9 mouse cellular contexts compared by ENCODE assay signal in genomic region chrX:142372393-142372792, GRCm38 (mm10). TPM values are rescaled to one million over a fixed set of nuclear protein-coding genes. Genes with fewer than 3 reads are reported as not detected.
DNase-seq lines count a peak whose midpoint lies in the region; ATAC-seq and TF ChIP-seq lines count a peak whose summit lies in the region.
"Had no signal": no experiment of that assay in that cellular context is flagged by ENCODE, and none has a peak within 500 bp of the region (broad histone marks: within the 10 kb centered on the region; RNA-seq: fewer than 3 reads in every experiment).

No protein-coding gene starts in this region.

- no peaks in the 10 kb centered on the region for H3K36me3 ChIP-seq in midbrain, embryonic 14.5 days (ENCODE audit: control insufficient read depth, insufficient read depth, low read length)
- no peaks in the 10 kb centered on the region for H3K36me3 ChIP-seq in midbrain, embryonic 16.5 days (ENCODE audit: control insufficient read depth, insufficient read depth, low read length)
- no peaks in the 10 kb centered on the region for H3K36me3 ChIP-seq in hindbrain, postnatal 0 days (ENCODE audit: insufficient read depth, low read length)
- H3K36me3 ChIP-seq in liver, embryonic 14.5 days (replicated peaks; ENCODE audit: control insufficient read depth, insufficient read depth, low read depth): no peaks in the 10 kb centered on the region
- H3K36me3 ChIP-seq: lung, embryonic 15.5 days had no signal

- ATAC-seq in midbrain, embryonic 14.5 days (ENCODE audit: low FRiP score, low TSS enrichment): no peak
- ATAC-seq in midbrain, embryonic 16.5 days: no peak
- ATAC-seq in hindbrain, postnatal 0 days: no peak
- ATAC-seq in liver, embryonic 14.5 days (ENCODE audit: insufficient read depth): no peak

- H3K9ac ChIP-seq in midbrain, embryonic 14.5 days (replicated peaks; ENCODE audit: low read length): no peak overlapping the region
- no peak overlapping the region for H3K9ac ChIP-seq in midbrain, embryonic 16.5 days (ENCODE audit: low read depth, low read length)
- H3K9ac ChIP-seq in hindbrain, postnatal 0 days (replicated peaks; ENCODE audit: low read length): no peak overlapping the region
- H3K9ac ChIP-seq in liver, embryonic 14.5 days (replicated peaks): no peak overlapping the region; the same call in 1 of the 2 replicates
- H3K9ac ChIP-seq: lung, embryonic 15.5 days had no signal

- H3K4me1 ChIP-seq in midbrain, embryonic 14.5 days (ENCODE audit: control insufficient read depth, insufficient read depth, low read length): no peaks in the 10 kb centered on the region
- H3K4me1 ChIP-seq in midbrain, embryonic 16.5 days (ENCODE audit: control insufficient read depth, insufficient read depth, low read length): no peaks in the 10 kb centered on the region
- no peaks in the 10 kb centered on the region for H3K4me1 ChIP-seq in hindbrain, postnatal 0 days (ENCODE audit: insufficient read depth, low read length)
- peaks cover 0 to 5% of the 10 kb centered on the region in 2 experiments; a peak in 1 of 4 replicates for H3K4me1 ChIP-seq in liver, embryonic 14.5 days (replicated peaks; ENCODE audit: control insufficient read depth in 2 of 2, insufficient read depth in 2 of 2, low read length in 1 of 2)
- H3K4me1 ChIP-seq: lung, embryonic 15.5 days had no signal

- DNase-seq in adrenal gland, postnatal 14 days: peak; percentile 51
- no peak for DNase-seq in adrenal gland, adult 2 months
- DNase-seq in midbrain, embryonic 14.5 days: peak; percentile 79
- peak; percentile 58 to 63 for DNase-seq in cerebellum, postnatal 14 days
- DNase-seq in hindbrain, postnatal 0 days (ENCODE audit: low spot score): peak; percentile 74
- no peak for DNase-seq in liver, embryonic 14.5 days (ENCODE audit: low read depth in 3 of 3, low spot score in 3 of 3)
- DNase-seq in spleen, postnatal 36 days (ENCODE audit: low spot score in 2 of 2): peak; percentile 9 to 26

- TF ChIP-seq CTCF in hindbrain, postnatal 0 days (IDR thresholded peaks at IDR 0.05; ENCODE audit: low read depth): peak; percentile 73
- peak; percentile 69 for TF ChIP-seq CTCF in liver, embryonic 14.5 days (IDR thresholded peaks at IDR 0.05; ENCODE audit: low read depth)

- no peak overlapping the region for H3K27ac ChIP-seq in midbrain, embryonic 14.5 days (replicated peaks; ENCODE audit: low read depth, low read length)
- H3K27ac ChIP-seq in midbrain, embryonic 16.5 days (ENCODE audit: low read length): no peak overlapping the region
- no peak overlapping the region for H3K27ac ChIP-seq in hindbrain, postnatal 0 days
- no peak overlapping the region for H3K27ac ChIP-seq in liver, embryonic 14.5 days
- H3K27ac ChIP-seq: lung, embryonic 15.5 days had no signal

- H3K9me3 ChIP-seq in midbrain, embryonic 14.5 days (ENCODE audit: control insufficient read depth, low read length): no peaks in the 10 kb centered on the region
- H3K9me3 ChIP-seq in midbrain, embryonic 16.5 days (replicated peaks; ENCODE audit: control insufficient read depth, low read length, poor library complexity, severe bottlenecking): no peaks in the 10 kb centered on the region
- no peaks in the 10 kb centered on the region for H3K9me3 ChIP-seq in hindbrain, postnatal 0 days (ENCODE audit: low read length)
- no peaks in the 10 kb centered on the region for H3K9me3 ChIP-seq in liver, embryonic 14.5 days (ENCODE audit: control insufficient read depth, low read length)
- H3K9me3 ChIP-seq: lung, embryonic 15.5 days had no signal

- no peak for TF ChIP-seq EP300 in liver, embryonic 14.5 days (IDR thresholded peaks at IDR 0.05; ENCODE audit: low read depth)

- H3K27me3 ChIP-seq in midbrain, embryonic 14.5 days (ENCODE audit: control insufficient read depth, insufficient read depth, low read length): no peaks in the 10 kb centered on the region
- H3K27me3 ChIP-seq in midbrain, embryonic 16.5 days (ENCODE audit: control insufficient read depth, insufficient read depth, low read depth, low read length): no peaks in the 10 kb centered on the region
- H3K27me3 ChIP-seq in hindbrain, postnatal 0 days (ENCODE audit: insufficient read depth, low read length): no peaks in the 10 kb centered on the region
- no peaks in the 10 kb centered on the region for H3K27me3 ChIP-seq in liver, embryonic 14.5 days (ENCODE audit: control insufficient read depth, insufficient read depth, low read length)
- H3K27me3 ChIP-seq: lung, embryonic 15.5 days had no signal

- no peak overlapping the region for H3K4me3 ChIP-seq in midbrain, embryonic 14.5 days (replicated peaks; ENCODE audit: low read depth, low read length)
- H3K4me3 ChIP-seq in midbrain, embryonic 16.5 days (ENCODE audit: low read depth, low read length): no peak overlapping the region
- no peak overlapping the region for H3K4me3 ChIP-seq in hindbrain, postnatal 0 days (ENCODE audit: low read length)
- H3K4me3 ChIP-seq in liver, embryonic 14.5 days (ENCODE audit: insufficient read depth in 1 of 2, low read depth in 2 of 2, low read length in 2 of 2): no peak overlapping the region
- H3K4me3 ChIP-seq: lung, embryonic 15.5 days had no signal

- 25% methylated on average over 3 of the region's 3 CpGs for WGBS in midbrain, embryonic 14.5 days
- 17% methylated on average over 3 of the region's 3 CpGs for WGBS in midbrain, embryonic 16.5 days
- WGBS in hindbrain, postnatal 0 days: 17% methylated on average over 3 of the region's 3 CpGs
- 8% methylated on average over 3 of the region's 3 CpGs for WGBS in liver, embryonic 14.5 days (ENCODE audit: insufficient replicate concordance)

- no peak overlapping the region for H3K4me2 ChIP-seq in midbrain, embryonic 14.5 days (ENCODE audit: low read length)
- H3K4me2 ChIP-seq in midbrain, embryonic 16.5 days (ENCODE audit: low read length): no peak overlapping the region
- H3K4me2 ChIP-seq in hindbrain, postnatal 0 days (ENCODE audit: low read depth, low read length): no peak overlapping the region
- no peak overlapping the region for H3K4me2 ChIP-seq in liver, embryonic 14.5 days (ENCODE audit: low read depth)
- H3K4me2 ChIP-seq: lung, embryonic 15.5 days had no signal

RNA-seq across cellular contexts. Expression of gene Acsl4, which starts 17.9 kb away (rescaled TPM):
- total RNA-seq in adrenal gland, postnatal 14 days (2021): 192 and 227 TPM in 2 replicates
- total RNA-seq in adrenal gland, adult 2 months (2021): 100 to 1,000 TPM; 377 to 429 TPM
- 17.4 and 27.3 TPM in 2 replicates for polyA plus RNA-seq in adrenal gland, adult 2 months (2012; rRNA removed)
- polyA plus RNA-seq in midbrain, embryonic 14.5 days (2014; fragmentation: Nextera tagmentation; extraction: Ambion mirVana): 17.4 and 23.7 TPM in 2 replicates
- 24.6 and 27.2 TPM in 2 replicates for polyA plus RNA-seq in midbrain, embryonic 16.5 days (2015; fragmentation: Nextera tagmentation; extraction: Ambion mirVana)
- 28.2 and 30.0 TPM in 2 replicates for total RNA-seq in hindbrain, postnatal 0 days (2014; rRNA removed)
- 30.3 and 31.4 TPM in 2 replicates for polyA plus RNA-seq in hindbrain, postnatal 0 days (2015; fragmentation: Nextera tagmentation; extraction: Ambion mirVana)
- 4.2 and 6.4 TPM in 2 replicates for polyA plus RNA-seq in liver, embryonic 14.5 days (2012; rRNA removed)
- 15.7 and 16.1 TPM in 2 replicates for polyA plus RNA-seq in liver, embryonic 14.5 days (2014; fragmentation: Nextera tagmentation; extraction: Ambion mirVana)

Comparison
In these comparisons a context has a peak if more than half of its experiments do, and no peak if none do; other contexts are left out.
1. DNase-seq: peak in adrenal gland, postnatal 14 days (single experiment), midbrain, embryonic 14.5 days (single experiment), cerebellum, postnatal 14 days (2 of 2), hindbrain, postnatal 0 days (single experiment) and spleen, postnatal 36 days (2 of 2); none in adrenal gland, adult 2 months (single experiment) and liver, embryonic 14.5 days (0 of 3).